Mouse (Mus musculus) midbrain, embryonic 14.5 days (tissue): ENCODE data around the gene Dusp10. TPM values are rescaled to one million over a fixed set of nuclear protein-coding genes. Genes with fewer than 3 reads are reported as not detected.
A peak's percentile ranks its signal among the peaks of the same experiment; 100 is the strongest.

Source experiments
- ATAC-seq: fragments of 200-750 bp; cut with Nextera tagmentation; 2 replicates; pipeline ENCODE4 v1.8.0; 2017; ENCODE audit warnings: moderate number of reproducible peaks, moderate library complexity; ENCODE audit not compliant: low FRiP score, low TSS enrichment
- DNase-seq: peaks from one replicate; pipeline ENCODE4 v3.0.0-alpha.2; 2015
- H3K27ac ChIP-seq: fragments of 300-500 bp; sonication (generic); replicated peaks from 2 replicates; pipeline ENCODE4 v1.5.1; 2014; ENCODE audit warnings: mild to moderate bottlenecking, low read depth, low read length, moderate library complexity
- H3K27me3 ChIP-seq: fragments of 300-500 bp; sonication (generic); 2 replicates; pipeline ENCODE4 v1.6.1; 2014; ENCODE audit warnings: low read length, control low read depth, mixed read lengths; ENCODE audit not compliant: control insufficient read depth, insufficient read depth
- H3K36me3 ChIP-seq: fragments of 300-500 bp; sonication (generic); 2 replicates; pipeline ENCODE4 v1.6.1; 2014; ENCODE audit warnings: low read length, control low read depth; ENCODE audit not compliant: control insufficient read depth, insufficient read depth
- H3K4me1 ChIP-seq: fragments of 300-500 bp; sonication (generic); 2 replicates; pipeline ENCODE4 v1.6.1; 2014; ENCODE audit warnings: mild to moderate bottlenecking, antibody characterized with exemption, low read length, control low read depth; ENCODE audit not compliant: control insufficient read depth, insufficient read depth
- H3K4me2 ChIP-seq: fragments of 300-500 bp; sonication (generic); 2 replicates; pipeline ENCODE4 v1.6.1; 2014; ENCODE audit warnings: mild to moderate bottlenecking, low read length, moderate library complexity
- H3K4me3 ChIP-seq: fragments of 300-500 bp; sonication (generic); replicated peaks from 2 replicates; pipeline ENCODE4 v1.5.1; 2014; ENCODE audit warnings: low read depth, low read length
- H3K9ac ChIP-seq: fragments of 300-500 bp; sonication (generic); replicated peaks from 2 replicates; pipeline ENCODE4 v1.6.1; 2014; ENCODE audit warnings: mild to moderate bottlenecking, low read length, moderate library complexity
- H3K9me3 ChIP-seq: fragments of 300-500 bp; sonication (generic); 2 replicates; pipeline ENCODE4 v1.6.1; 2016; ENCODE audit warnings: low read length, control low read depth, mixed read lengths; ENCODE audit not compliant: control insufficient read depth
- WGBS: fragments of 180-500 bp; shearing (Covaris S2); extraction: QIAGEN DNeasy Blood & Tissue Kit; methylation state at CpG from one replicate; pipeline ENCODE4 v1.1.7; 2014; 5-methylcytosine and 5-hydroxymethylcytosine counted together
- polyA plus RNA-seq: library from polyadenylated mRNA; unstranded; fragments of >200 nt; fragmentation: Nextera tagmentation; extraction: Ambion mirVana; gene quantifications from 2 replicates; pipeline ENCODE4 v1.2.1, GENCODE M21; 2014

Gene Dusp10
- polyA plus RNA-seq, 1 experiment from 2014 or later = 4.5 TPM

DNA sequence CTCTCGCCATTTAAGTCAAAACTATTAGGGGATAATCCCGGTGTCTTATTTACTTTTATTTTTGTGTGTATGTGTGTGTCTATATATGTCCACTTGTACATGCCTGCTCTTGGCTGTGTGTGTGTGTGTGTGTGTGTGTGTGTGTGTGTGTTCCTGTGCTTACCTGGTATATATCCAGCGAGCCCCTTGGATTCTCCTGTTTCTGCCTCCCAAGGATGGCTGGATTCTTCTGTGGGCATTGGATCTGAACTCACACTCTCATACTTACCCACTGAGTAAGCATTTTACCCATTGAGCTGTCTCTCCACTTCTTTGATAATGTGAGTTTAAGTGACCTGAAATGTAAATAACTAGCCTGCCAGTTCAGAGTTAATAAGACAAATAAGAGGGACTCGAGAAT, 40.6 kb downstream of the Dusp10 start:
- Histone ChIP-seq H3K4me3 (no peak overlapping the region), H3K9ac (no peak overlapping the region), H3K4me2 (no peak overlapping the region), H3K4me1 (no peaks in the 10 kb centered on the region), H3K9me3 (no peaks in the 10 kb centered on the region), H3K36me3 (no peaks in the 10 kb centered on the region), H3K27ac (no peak overlapping the region), H3K27me3 (no peaks in the 10 kb centered on the region)
- ATAC-seq (no peak), DNase-seq (no peak)
- WGBS = 90% methylated on average over 4 of the region's 4 CpGs

DNA sequence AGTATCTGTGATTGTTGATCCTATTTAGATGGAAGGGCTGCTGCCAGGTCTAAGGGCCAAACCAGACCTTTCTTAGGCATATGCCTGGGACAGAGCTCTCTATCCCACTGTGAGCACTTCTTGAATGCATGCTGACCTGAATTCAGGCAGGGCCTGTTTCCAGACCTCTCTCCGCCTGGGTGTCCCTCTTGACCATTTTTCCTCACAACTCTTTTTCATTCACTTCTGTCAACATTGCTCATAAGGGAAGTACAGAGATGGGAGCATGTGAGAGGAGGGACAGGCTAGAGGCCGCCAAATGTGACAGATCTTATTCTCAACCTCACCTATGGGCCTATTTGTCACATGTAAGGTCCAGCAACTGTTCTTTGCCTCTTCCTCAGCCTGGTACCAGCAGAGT, 41.1 kb downstream of the Dusp10 start:
- WGBS = 93% methylated on average over 2 of the region's 2 CpGs
- DNase-seq = no peak

DNA sequence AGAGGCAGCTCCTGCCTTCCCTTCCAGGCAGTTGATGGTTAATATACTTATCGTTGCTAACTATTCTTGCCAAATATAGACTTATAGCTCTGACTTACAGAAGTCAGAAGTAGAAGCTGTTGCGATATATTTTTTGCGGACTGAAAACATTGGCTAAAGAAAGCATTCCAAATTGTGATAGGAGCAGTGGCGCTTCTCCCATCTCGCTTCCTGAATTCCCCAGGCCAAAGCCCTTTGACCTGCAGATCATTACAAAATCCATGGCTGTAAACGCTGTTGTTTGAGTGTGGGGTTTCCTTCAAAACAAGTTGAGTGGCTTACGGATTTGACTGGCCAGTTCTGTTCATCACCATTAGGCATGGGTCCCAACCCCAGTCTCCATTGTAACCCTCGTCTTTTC, 45.1 kb downstream of the Dusp10 start:
- H3K27ac ChIP-seq = no peak overlapping the region
- WGBS = 93% methylated on average over 8 of the region's 8 CpGs
- H3K4me3 ChIP-seq = no peak overlapping the region
- H3K27me3 ChIP-seq = no peaks in the 10 kb centered on the region
- no peaks in the 10 kb centered on the region for H3K4me1 ChIP-seq
- no peak overlapping the region for H3K4me2 ChIP-seq
- DNase-seq (no peak), ATAC-seq (no peak)
- H3K9me3 ChIP-seq = no peaks in the 10 kb centered on the region
- no peaks in the 10 kb centered on the region for H3K36me3 ChIP-seq
- no peak overlapping the region for H3K9ac ChIP-seq

More for the DNA sequence above, 41.1 kb downstream of the Dusp10 start:
- no peaks in the 10 kb centered on the region for H3K27me3 ChIP-seq
- no peak overlapping the region for H3K27ac ChIP-seq
- ATAC-seq = no peak
- no peak overlapping the region for H3K4me2 ChIP-seq
- H3K9me3 ChIP-seq = no peaks in the 10 kb centered on the region
- H3K36me3 ChIP-seq = no peaks in the 10 kb centered on the region
- H3K9ac ChIP-seq = no peak overlapping the region
- no peak overlapping the region for H3K4me3 ChIP-seq
- no peaks in the 10 kb centered on the region for H3K4me1 ChIP-seq

DNA sequence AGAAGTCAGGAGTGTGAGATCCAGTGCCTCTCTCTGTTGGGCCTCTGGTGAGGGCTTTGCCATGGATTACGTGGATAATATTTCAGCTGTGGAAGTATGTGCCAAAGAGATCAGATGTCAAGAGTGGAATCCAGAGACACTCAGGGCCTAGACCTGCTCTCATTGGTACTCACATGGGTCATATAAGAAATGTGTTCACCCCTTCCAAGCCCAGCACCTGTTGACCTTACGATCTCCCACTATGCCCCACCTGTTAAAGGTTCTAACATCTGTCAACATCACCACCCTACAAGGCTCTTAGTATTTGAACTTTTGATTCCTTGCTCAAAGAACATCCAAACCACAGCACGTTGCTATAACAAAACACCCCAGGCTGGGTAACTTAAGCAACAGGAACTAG, 46.7 kb downstream of the Dusp10 start:
- no peaks in the 10 kb centered on the region for H3K4me1 ChIP-seq
- H3K9me3 ChIP-seq = no peaks in the 10 kb centered on the region
- H3K4me3 ChIP-seq = no peak overlapping the region
- no peak overlapping the region for H3K27ac ChIP-seq
- H3K4me2 ChIP-seq = no peak overlapping the region
- ATAC-seq (no peak), DNase-seq (no peak)
- no peaks in the 10 kb centered on the region for H3K36me3 ChIP-seq
- 95% methylated on average over 3 of the region's 3 CpGs for WGBS
- no peaks in the 10 kb centered on the region for H3K27me3 ChIP-seq
- H3K9ac ChIP-seq = no peak overlapping the region

DNA sequence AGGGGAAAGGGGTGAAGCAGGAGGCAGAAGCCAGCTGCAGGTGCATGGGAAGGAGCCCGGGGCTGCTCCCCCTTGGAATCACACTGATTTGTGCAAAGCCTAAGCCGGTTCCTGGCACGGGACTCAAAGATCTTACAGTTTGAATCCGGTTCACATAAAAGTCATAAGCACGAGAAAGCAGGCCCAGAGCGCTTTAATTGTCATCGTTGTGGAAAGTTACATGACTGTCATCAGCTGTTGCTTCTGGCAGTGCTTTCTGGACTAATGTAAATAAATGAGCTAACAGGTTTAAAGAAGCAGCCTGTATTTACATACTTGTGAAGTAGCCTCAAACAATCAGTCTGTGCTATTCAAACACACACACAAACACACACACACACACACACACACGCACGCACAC, 47.3 kb downstream of the Dusp10 start:
- DNase-seq (peak; percentile 9), ATAC-seq (no peak)
- no peak overlapping the region for H3K9ac ChIP-seq
- H3K36me3 ChIP-seq = no peaks in the 10 kb centered on the region
- H3K4me2 ChIP-seq = no peak overlapping the region
- H3K27ac ChIP-seq = no peak overlapping the region
- no peaks in the 10 kb centered on the region for H3K27me3 ChIP-seq
- H3K9me3 ChIP-seq = no peaks in the 10 kb centered on the region
- no peak overlapping the region for H3K4me3 ChIP-seq
- no peaks in the 10 kb centered on the region for H3K4me1 ChIP-seq
- WGBS = 66% methylated on average over 9 of the region's 9 CpGs

DNA sequence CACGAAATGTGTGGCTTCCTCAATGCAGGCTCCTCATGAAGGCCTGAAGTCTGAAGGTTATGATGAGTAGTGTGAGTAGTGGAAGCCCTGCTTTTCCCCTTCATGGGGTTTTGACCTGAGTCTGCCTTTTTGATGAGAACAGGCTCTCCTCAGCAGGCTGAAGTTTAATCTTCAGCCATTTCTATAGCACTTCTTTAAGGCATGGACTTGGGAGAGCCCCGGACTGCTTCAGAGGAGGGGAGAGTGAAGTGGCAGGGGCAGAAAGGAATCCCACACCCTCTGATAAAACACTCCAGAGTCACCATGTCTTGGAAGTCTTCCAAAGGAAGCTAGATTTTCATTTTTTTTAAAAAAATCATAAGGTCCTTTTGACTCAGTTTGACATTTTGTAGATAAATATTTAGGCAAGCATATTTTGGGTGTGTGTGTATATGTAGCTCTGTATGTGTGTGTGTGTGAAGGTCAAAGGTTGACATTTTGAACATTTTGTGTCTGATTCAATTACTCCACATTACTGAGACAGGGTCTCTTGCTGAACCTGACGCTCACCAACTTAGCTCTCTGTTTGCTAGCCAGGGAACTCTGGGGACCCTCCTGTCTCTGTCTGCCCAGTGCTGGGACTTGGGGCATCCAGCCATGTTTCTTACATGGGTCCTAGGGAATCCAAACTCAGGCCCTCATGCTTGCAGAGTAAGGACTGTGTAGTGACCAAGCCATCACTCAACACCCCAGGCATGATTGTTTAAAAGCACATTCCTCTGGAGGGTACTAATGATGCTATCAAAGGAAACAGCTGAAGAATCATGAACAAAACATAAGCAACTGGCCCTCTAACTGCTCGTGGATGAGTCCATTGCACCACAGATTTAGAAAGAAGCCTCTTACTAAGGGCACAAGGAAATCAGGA, 48.0 kb downstream of the Dusp10 start:
- DNase-seq = no peak
- H3K9ac ChIP-seq = no peak overlapping the region
- no peaks in the 10 kb centered on the region for H3K9me3 ChIP-seq
- no peak for ATAC-seq
- WGBS = 66% methylated on average over 4 of the region's 4 CpGs
- no peaks in the 10 kb centered on the region for H3K27me3 ChIP-seq
- H3K36me3 ChIP-seq = no peaks in the 10 kb centered on the region
- H3K4me1 ChIP-seq = peaks cover 5% of the 10 kb centered on the region
- no peak overlapping the region; the same call in 1 of the 2 replicates for H3K27ac ChIP-seq
- H3K4me3 ChIP-seq = no peak overlapping the region
- H3K4me2 ChIP-seq = no peak overlapping the region

DNA sequence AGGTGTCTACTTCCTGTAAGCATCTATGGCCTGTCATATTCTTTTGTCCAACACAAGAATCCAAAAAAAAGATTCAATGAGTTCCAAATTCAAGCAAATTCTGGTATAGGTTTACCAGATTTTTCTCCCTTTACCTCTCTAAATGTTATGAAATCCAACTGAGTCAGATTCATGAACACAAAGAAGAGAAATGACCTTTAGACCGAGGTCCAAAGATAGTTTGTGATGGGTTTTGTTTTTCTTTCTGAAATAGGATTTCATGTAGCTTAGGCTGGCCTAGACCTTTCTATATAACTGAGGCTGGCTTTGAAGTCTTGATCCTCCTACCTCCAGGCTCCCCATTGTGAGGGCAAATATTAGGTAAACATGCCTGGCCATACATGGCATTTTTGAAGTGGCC, 48.8 kb downstream of the Dusp10 start:
- Histone ChIP-seq H3K36me3 (no peaks in the 10 kb centered on the region), H3K4me2 (no peak overlapping the region), H3K27ac (no peak overlapping the region), H3K27me3 (no peaks in the 10 kb centered on the region), H3K4me3 (no peak overlapping the region), H3K4me1 (peaks cover 13% of the 10 kb centered on the region), H3K9ac (no peak overlapping the region), H3K9me3 (no peaks in the 10 kb centered on the region)
- 92% methylated on average over 1 of the region's 1 CpGs for WGBS
- no peak for ATAC-seq
- DNase-seq = no peak

DNA sequence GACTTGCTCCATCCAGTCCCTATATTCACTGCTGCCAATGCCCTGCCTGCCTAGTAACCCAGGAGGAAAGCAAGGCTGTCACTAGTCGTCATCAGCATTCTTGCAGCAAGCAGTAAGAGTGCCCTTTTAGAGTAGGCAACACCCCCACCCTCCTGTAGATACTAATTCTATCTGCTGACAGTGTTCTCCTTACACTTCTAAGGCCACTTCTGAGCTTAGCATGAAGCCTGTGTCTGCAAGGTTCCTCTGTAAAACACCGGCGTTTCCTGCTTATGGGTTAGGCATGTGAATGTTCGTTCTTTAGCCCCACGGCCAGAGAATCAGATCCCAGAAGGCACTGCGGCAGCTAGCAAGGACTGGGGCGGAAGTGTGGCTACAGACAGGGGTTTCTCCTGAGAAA, 51.2 kb downstream of the Dusp10 start:
- ATAC-seq = no peak
- Histone ChIP-seq H3K9me3 (no peaks in the 10 kb centered on the region), H3K4me1 (peaks cover 14% of the 10 kb centered on the region), H3K9ac (no peak overlapping the region), H3K36me3 (no peaks in the 10 kb centered on the region), H3K4me3 (no peak overlapping the region), H3K27me3 (no peaks in the 10 kb centered on the region), H3K27ac (no peak overlapping the region), H3K4me2 (no peak overlapping the region)
- no peak for DNase-seq
- 89% methylated on average over 7 of the region's 7 CpGs for WGBS
